Mouse (Mus musculus) cerebellum, adult 8-10 months (tissue): Measurements from ENCODE around the gene Rmnd5a.
A peak's percentile ranks its signal among the peaks of the same experiment; 100 is the strongest.

Experiments
- DNase-seq: peaks from one replicate; pipeline ENCODE4 v3.0.0; 2022

Rmnd5a gene

DNA sequence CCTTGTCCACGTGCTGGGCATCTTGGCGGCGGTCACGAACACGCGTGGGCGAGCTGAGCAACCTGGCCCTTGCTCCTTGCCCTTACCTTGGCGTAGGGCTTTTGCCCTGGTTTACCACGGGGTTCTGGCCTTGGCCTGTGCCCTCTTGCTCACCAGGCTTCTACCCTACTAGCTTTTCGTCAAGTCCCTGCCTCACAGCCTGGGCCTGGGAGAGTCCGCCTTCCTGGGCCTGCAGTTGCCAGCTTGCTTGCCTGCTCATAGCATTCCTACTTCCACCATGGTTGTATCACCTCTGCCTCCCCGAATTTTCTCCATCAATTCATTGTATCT, 779 bp upstream of the Rmnd5a start:
- DNase-seq = no peak

DNA sequence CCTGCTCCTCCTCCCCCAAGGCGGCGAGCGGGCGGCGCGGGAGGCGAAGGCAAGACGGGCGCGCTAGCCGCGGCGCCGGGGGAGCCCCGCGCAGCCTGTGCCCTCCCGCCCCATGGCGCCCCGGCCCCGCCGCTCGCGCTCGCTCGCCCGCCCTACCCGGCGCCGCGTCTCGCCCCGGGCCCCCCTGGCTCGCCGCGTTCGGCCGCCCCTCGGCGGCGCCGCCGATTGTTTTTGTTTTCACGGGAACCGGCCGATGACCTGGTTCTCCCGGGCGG, 283 bp downstream of the Rmnd5a start:
- no peak for DNase-seq

DNA sequence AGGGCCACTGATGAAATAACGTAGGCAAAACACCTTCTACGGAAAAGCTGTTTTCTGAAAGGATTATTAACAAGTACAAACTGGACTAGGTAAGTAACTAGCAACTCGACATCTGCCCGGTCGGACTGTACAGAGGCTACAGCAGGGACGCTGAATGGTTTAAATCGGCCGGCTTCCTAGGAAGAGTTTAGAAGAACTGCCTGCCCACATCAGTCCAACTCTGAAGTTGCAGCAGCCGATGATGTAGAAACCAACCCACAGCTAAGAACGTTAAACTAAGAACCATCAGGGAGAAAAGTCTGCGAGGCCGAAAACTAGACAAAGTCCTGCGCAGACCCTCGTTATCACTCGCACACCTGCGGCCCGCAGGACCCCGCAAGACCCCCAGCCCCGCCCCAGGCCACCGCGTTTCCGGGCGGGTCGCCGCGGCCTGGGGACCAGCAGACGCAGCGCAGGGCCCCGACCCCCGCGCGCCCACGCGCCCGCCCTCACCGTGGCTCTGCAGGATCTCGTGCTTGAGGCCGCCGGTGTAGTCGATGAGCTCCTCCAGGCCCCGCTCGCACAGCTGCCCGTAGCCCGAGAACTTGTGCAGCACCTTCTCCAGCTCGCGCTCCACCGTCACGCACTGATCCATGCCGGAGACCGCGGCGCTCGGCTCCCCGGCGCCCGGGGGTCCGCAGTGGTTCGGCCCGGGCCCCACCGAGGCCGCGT, 776 bp downstream of the Rmnd5a start:
- peak; percentile 68 for DNase-seq

DNA sequence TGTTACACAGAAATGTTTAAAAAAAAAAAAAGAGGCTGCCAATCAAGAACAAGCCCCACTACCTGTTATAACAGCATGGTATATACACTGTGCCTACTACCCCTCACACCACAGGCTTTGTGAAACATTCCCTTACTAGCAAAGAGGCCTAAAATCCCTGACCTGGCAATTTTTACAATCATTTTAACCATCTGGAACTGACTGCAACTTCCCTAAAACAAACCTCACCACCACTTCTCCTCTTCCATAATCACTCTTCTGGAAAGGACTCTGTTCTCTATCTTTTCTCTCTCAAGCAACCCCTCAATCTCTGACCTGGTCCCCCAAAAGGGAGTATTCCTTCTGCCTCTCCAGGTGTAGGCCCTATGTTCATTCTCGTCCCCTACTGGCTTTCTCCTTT, 2.4 kb downstream of the Rmnd5a start:
- no peak for DNase-seq

DNA sequence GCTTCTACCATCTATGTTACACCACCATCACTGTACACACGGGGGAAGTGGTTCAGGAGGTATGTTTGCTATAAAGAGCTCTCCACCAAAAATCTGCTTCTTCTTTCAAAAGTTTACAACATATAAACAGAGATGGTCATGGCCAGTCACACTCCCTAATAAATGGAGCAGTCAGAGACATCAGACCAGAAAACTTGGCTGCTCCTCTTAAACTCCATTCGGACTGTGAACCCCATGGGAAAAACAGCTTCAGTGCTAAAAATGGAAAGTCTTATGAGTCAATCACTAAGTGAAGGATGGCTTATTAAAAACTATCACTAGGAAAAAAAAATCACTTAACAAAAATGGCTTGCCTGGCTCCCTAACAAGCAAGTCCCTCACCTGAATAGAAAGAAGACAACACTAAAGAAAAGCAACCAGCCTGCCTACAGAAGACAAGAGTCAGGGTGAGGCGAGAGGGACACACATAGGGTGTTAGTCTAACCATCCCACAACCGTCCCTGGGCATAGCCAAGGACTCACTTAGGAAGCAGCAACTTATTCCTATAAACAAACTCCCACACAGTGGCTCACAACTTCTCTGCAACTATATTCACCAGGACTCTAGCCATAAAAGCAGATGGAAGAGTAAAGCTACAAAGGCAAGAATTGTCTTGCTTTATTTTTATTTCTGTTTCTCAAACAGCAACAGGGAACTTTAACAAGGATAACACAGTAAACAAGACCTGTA, 12.3 kb downstream of the Rmnd5a start:
- DNase-seq = no peak

DNA sequence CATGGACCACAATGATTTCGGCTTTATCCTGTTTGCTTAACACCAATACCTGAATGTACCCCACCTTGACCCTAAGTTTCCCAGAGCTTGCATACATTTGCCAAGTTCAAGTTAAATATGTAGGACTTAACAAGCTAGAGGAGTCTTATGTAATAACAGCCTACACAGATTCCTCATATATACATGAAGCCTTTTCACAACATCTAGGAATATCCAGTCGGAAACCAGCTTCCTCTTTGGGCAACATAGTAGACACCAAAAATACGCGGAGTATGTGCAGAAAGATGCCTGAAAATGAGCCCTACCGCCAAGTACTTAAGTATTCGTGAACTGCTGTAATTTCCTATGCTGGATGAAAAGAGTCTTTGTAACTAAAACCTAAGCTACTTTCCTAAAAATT, 14.8 kb downstream of the Rmnd5a start:
- DNase-seq = no peak

DNA sequence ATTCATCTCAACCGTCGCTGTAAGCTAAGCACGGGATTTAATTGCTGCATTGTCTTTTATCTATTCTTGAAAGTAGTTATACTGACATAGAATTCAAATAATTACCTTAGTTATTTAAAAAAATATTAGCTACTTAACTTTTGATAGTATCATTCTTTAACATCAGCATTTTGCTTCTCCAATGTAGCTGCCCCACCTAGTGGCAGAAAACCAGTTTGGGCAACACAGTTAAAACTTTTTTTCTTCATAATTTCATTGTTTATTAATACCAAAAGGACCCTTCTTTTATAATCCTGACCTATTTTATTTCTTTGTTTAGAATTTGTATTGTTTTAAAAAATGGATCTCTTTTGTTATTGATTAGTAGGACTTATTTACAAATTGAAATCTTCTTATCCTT, 17.3 kb downstream of the Rmnd5a start:
- no peak for DNase-seq

DNA sequence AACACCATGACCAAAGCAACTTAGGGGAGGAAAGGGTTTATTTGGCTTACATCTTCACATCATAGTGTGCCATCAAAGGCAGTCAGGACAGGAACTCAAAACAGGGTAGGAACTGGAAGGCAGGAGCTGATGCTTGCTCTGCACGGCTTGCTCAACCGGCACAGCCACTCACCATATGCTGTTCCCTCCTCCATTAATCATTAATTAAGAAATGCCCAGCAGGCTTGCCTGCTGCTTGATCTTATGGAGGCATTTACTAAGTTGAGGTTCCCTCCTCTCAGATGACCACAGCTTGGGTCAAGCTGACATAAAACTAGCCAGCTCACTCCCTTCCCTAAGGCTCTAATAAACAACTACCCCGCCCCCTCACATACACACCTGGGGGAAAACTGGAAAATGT, 18.3 kb downstream of the Rmnd5a start:
- no peak for DNase-seq

DNA sequence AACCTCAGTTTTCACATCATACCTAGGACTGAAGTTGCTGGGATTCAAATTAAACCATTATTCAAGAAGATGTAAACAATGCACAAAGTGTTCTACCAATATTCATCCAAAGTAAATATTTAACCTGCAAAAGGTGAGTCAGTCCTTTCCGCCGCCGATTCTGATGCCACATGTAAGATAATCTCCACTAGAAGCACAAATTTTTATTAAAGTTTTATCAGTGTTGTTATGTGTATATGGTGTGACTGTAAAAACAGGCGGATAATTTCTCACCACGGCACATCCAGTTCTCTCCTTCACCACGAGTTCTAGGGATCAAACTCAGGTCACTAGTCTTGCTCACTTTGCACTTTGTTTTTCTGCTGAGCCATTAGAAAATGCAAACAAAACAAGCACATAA, 19.6 kb downstream of the Rmnd5a start:
- DNase-seq = no peak

DNA sequence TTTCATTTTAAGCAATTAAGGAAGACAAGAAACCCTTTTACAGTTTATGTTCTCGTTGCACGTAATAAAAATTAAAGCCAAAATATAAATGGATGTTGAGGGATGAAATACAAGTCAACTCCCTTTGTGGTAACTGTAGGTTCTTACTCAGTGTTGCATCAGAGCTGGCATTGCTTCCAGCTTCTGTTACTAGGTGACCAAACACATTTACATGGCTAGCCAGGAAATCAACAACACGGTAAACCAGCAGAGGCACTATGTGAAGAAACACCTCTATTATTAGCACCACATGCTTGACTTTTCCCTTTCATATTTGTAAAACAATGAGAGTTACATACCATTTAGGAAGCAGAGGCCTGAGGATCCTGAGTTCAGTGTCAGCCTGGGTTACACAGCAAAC, 21.6 kb downstream of the Rmnd5a start:
- no peak for DNase-seq

DNA sequence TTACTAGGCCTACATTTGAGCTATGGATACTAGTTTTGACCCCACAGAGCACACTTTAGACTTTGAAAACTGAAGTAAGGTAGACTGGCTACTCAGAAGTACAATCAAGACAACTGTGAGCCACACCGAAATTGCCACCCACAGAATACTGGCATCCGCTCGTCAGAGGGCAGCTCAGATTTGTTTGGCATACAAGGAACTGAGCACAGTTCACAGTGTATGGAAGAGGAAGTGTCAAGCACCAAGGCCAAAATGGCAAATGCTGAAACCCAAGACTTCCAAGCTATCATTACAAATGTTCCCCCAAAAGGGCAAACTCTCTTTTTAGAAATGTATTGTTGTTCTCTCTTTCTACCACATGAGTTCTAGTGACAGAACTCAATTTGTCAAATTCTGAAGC, 25.0 kb downstream of the Rmnd5a start:
- no peak for DNase-seq

DNA sequence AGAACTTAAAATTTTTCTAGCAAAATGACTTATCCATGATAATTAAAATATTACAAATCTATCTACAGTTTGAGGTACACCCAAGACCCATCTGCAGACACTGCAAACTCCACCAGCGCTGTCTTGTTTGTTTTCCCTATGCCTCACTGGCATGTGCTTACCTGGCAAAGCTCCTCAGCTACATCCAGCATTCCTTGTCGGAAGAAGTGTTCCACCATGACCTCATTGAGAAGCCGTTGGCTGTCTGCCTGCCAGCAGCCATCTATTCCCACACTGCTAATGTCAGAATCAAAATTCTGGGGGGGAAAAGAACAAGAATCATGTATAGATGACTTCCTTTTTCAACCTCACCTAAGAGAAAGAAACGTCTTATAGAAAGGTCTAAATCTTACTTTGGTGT, 25.8 kb downstream of the Rmnd5a start:
- peak; percentile 54 for DNase-seq

DNA sequence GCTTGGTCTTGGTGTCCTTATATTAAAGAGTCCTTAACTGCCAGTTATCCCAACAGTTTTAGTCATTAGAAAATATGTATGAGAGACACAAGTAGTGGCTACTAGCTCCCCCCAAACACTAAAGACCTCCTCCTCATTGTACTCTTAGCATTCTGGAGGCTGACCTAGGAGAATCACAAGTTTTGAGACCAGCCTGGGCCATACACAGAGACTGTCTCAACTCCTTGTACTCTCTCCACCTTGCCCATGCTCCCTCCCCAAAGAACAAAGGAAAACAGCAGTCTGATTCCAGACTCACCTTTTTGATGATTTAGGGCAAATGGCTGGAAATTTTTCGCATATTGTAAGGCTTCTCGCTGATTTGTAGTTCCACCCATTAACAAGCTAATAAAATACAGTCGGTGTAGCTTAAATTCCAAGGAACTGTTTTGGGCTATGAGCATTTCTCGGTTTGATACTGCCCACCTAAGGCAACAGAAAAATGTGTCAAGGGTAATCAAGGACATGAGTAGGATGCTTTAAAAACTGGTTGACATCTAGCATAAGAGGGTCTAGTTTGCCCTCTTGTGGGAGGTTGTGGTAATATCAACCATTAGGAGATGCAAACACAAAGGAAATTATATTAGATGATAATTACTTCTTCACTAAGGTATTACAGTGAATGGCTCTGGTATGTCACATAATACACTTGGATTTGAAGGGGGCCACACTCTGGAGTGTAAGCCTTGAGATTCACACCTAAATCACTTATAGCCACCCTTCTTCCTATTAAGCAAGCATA, 41.4 kb downstream of the Rmnd5a start:
- peak; percentile 55 for DNase-seq

DNA sequence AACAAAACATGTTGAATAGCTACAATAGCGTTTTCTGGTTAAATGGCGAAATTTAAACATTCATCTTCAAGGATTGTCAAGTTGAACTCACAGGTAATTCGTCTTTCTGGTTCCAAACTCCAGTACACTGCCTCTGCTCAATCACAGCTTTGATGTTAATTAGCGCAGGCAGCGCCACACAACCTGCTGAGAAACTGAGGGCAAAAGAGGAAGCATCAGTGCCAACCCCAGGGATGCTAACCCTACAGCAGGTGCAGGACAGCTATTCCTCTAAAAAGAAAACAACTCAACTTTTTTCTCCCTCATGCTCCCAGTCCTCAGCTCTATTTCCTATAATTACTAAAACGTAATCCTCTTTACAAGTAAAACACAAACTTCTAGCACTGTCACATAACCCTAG, 43.7 kb downstream of the Rmnd5a start:
- peak; percentile 30 for DNase-seq

DNA sequence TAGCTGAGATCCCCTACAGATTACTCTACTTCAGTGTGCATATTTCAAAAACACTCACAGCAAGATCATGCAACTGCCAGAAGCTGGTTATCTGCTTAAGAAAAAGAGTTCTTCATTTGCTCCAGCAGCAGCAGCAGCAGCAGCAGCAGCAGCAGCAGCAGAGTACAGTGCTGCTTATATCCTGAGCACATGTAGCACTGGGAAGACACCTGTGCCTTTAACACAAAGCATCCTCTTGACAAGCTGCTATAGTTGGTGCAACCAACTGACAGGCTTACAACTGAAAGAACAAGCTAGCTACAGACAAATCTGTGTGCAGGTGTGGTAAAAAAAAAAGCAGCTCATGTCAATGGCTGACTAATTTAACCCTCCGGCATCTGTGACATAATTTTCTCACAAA, 44.4 kb downstream of the Rmnd5a start:
- DNase-seq = no peak

DNA sequence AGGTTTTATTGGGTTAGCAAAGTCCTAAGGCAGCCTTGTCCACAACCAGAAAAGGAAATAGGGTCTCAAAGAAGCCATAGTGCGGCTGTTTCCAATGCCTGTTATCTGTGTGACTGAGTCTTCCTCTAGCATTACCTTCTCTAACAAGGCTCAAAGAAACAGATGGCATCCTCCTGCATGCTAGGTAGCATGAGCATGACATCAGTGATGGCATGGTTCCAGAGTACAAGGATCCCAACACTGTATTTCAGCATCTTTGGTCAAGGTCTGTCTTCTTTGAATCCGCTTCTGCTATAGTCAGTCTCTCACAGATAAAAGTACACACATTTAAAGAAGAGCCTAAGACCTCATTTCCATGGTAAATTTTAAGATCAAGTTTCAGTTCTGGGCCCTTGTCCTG, 49.9 kb downstream of the Rmnd5a start:
- peak; percentile 78 for DNase-seq

DNA sequence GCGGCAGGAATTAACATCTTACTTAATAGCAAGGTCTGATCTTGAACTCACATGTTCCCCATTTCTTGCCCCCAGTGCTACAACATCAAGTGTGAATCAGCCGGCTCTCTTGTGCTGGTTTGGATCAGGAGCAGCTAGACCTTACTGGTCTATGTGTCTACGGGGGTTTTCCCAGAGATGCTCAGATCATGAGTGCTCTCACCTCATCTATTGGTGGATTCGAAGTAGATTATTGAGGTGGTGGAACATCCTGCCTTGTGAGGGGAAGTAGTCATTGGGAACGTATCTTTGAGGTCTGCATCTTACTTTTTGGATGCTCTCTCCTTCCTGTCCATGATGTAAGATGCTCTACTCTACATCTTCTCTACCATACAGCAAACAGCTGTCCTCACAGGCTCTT, 58.8 kb downstream of the Rmnd5a start:
- DNase-seq = no peak

DNA sequence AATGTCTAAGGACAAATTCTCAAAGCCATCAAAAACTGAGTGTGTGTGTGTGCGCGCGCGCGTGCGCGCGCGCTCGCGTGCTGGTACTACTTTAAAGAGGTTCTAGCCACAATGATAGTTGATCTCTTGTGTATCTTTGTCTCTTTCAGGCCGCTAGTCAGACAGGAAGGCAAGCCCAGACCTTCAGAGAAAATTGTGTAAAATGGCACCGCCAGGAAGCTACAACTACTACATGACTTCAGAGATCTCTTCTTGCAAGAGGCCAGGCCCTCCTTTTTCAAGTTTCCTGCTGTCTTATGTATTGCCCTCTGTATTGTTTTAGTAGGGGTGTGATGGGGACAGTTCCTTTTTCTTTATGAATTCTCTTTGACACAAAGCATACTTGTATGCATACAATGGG, 63.7 kb downstream of the Rmnd5a start:
- no peak for DNase-seq

DNA sequence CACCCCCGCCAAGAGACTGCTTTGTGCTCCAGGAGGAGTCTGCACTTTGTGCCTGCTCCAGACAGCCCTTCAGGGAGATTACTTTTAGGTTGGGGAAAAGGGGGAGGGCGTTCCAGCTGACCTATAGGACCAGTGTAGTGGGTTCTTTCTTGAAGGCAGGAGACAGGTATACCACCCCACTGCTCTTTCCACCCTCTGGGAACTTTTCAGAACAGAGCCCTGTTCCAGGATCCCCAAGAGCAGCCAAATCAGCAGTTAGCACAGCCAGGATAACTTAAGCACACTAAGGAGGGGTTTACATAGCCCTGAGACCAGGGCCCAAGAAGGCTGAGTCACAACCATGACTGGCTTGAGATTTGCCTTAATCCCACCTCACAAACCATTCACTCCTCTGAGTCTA, 65.5 kb downstream of the Rmnd5a start:
- no peak for DNase-seq

DNA sequence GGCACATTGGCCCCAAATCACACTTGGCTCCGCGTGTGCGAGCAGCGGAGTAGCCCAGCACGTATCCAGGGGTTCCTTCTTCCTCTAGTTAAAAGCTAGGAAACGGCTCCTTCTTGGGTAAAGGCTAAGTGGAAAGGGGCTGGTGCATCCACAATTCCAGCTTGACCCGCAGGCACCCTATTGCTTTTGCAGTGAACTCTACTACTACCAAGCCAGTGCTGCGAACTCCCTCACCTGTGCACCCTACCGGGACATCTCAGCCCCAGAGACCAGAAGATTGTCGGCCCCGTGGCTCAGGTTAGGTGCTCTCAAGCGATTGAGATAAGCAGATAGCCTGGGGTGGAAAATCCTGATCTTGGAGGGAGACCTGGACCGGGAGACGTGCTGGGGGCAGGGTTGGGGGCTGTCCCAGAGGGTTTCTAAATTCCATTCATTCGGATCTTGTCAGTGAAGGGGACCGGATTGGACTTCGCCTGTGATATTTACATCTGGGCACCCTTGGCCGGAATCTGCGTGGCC, 66.1 kb downstream of the Rmnd5a start:
- DNase-seq = no peak

DNA sequence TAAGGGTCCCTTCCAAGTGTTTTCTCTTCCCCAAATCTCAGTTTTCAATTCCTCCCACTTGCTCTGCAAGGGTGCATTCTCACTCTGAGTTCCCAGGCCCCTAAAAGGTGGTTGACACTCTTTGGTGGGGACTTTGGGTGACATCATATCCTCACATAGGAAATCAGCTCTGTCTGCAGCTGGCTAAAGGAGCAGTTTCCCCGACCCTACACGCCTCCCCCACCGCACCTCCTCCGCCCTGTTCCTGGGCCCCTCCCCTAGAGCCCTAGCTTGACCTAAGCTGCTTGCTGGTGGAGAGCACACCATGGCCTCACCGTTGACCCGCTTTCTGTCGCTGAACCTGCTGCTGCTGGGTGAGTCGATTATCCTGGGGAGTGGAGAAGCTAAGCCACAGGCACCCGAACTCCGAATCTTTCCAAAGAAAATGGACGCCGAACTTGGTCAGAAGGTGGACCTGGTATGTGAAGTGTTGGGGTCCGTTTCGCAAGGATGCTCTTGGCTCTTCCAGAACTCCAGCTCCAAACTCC, 67.1 kb downstream of the Rmnd5a start, which contains the start of gene Cd8a:
Gene Cd8a (plus strand): TSS at position 179 of the 527 bp plus-strand sequence.
- no peak for DNase-seq

DNA sequence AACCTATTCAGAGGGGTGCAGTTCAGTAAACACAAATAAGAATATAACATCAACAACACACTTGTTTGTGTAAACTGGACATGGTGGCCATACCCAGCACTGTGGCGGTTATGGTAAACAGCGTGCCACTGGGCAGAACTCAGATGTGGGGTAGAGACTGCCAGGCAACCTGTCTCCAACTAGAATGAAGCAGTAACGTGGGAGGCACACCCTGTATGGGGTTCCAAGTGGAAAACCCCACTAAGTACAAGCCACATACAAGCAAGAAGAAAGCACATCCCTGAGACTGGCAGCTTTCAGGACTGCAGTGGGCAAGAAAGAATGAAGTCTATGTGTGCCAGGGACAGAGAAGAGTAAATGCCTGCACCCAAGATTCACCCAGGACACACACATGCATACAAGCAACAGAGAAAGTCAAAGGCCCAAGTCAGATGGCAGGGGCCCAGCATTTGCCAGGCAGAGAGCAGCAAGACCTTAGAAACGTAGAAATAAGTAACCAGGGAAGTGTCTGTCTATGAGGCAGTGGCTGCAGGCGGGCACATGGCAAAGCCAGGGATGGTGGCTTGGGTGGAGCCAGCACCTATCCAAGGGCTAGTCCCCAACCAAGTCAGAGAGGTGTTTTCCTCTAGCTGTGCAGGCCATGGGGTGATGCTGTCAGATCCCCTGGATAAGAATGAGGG, 68.3 kb downstream of the Rmnd5a start:
- no peak for DNase-seq

DNA sequence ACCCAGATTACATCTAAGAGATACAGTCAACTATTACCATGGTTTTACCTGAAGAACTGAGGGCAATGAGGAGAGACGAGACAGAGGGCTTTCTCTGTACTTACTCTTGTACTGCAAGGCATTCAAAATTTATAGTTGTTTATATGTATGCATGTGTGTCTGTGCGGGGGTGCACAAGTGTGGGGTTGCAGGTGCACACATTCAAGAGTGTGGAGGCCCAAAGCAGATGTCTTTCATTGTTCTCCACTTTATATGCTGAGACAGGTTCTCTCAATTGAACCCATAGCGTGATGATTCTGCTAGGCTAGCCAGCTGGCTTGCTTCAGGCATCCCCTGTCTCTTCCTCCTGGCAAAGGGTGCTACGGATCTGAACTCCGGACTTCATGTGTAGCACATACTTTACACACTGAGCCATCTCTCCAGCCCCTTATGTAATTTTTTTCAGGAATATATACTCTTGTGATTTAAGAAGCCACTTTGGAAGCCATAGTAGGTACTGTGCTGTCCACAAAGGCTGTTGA, 69.3 kb downstream of the Rmnd5a start:
- DNase-seq = no peak
